Mouse (Mus musculus) cortical plate, adult 2 months (tissue): ENCODE results near the gene Wdr48.

Source experiments
- CTCF ChIP-seq: fragments of 200-500 bp; IDR thresholded peaks from 2 replicates; pipeline ENCODE4 v1.5.1; 2011; ENCODE audit warnings: mild to moderate bottlenecking, control low read depth, low read length; ENCODE audit not compliant: insufficient read depth; ENCODE audit errors: extremely low read depth
- POLR2A ChIP-seq: fragments of 200-500 bp; IDR thresholded peaks from 2 replicates; pipeline ENCODE4 v1.6.1; 2011; ENCODE audit warnings: mild to moderate bottlenecking, low read length, control low read depth; ENCODE audit not compliant: insufficient read depth; ENCODE audit errors: extremely low read depth

DNA sequence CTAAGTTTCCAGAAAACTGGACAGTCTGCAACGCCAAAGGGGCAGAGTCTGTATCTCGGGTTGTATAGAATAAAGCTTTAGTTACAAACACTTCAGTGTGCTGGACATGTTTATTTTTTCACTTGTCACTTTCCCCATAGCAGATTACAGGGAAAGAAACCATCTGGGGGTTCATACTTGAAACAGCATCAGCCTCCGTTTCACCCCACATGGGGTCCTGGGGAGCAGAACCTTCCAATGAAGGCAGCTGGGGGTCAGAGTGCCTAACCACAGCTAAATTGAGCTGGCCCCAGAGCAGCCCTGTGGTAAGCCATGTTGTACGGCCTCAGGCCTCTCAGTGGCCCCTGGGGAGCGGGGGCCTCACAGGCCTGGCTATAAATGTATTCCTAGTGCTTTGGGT, 31.8 kb downstream of the Wdr48 start:
- no peak for TF ChIP-seq POLR2A
- no peak for TF ChIP-seq CTCF
